Mouse (Mus musculus) bone marrow macrophage, adult 2 months (primary cell): ENCODE data around the gene Olfr288.

Experiments
- CTCF ChIP-seq: IDR thresholded peaks from 2 replicates; pipeline ENCODE4 v1.5.1; 2012; ENCODE audit warnings: low read depth, mild to moderate bottlenecking, low read length, moderate library complexity
- POLR2A ChIP-seq: IDR thresholded peaks from 2 replicates; pipeline ENCODE4 v1.6.1; 2012; ENCODE audit warnings: mild to moderate bottlenecking, low read depth, low read length, borderline replicate concordance

DNA sequence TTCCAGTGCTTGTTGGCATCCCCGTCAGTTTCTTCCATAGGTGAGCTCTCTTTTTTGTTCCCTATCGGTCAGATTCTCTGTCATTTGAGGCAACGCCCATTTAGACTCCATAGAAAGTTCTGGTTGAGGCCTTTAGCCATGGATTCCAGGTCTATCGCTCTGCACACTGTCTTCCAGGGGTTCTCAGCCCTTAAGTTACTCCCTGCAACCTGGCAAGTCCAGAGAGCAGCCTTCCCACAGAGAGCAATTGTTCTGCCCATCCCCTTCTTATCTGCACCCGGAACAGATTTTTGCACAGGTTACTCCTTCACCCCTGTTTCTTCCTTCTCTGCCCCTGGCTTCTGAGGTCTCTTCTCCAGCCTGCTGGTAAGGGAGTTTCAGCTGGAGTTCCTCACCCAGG lies 23.2 kb downstream of the Olfr288 start:
- TF ChIP-seq CTCF: no peak
- no peak for TF ChIP-seq POLR2A
